Mouse (Mus musculus) kidney, adult 2 months (tissue): Measurements from ENCODE around the gene Cd5. TPM values are rescaled to one million over a fixed set of nuclear protein-coding genes. Genes with fewer than 3 reads are reported as not detected.
A peak's percentile ranks its signal among the peaks of the same experiment; 100 is the strongest.

Experiments
- DNase-seq: peaks from one replicate; pipeline ENCODE4 v3.0.0; 2021
- H3K27ac ChIP-seq: fragments of 200-500 bp; 2 replicates; pipeline ENCODE4 v1.5.1; 2012; ENCODE audit warnings: low read depth, low read length, control low read depth, inconsistent platforms; ENCODE audit not compliant: insufficient read depth
- H3K27me3 ChIP-seq: fragments of 200-500 bp; replicated peaks from 2 replicates; pipeline ENCODE4 v1.6.1; 2012; ENCODE audit warnings: mild to moderate bottlenecking, moderate library complexity, low read length, inconsistent platforms; ENCODE audit not compliant: control insufficient read depth, insufficient read depth
- H3K36me3 ChIP-seq: fragments of 200-500 bp; 2 replicates; pipeline ENCODE4 v1.6.1; 2012; ENCODE audit warnings: mild to moderate bottlenecking, moderate library complexity, low read length, inconsistent platforms; ENCODE audit not compliant: control insufficient read depth, insufficient read depth
- H3K4me1 ChIP-seq: fragments of 200-500 bp; 2 replicates; pipeline ENCODE4 v1.6.1; 2011; ENCODE audit warnings: low read length; ENCODE audit not compliant: control insufficient read depth, insufficient read depth
- H3K4me3 ChIP-seq: fragments of 200-500 bp; 2 replicates; pipeline ENCODE4 v1.5.1; 2011; ENCODE audit warnings: mild to moderate bottlenecking, low read depth, low read length, control low read depth; ENCODE audit not compliant: insufficient read depth
- CTCF ChIP-seq: fragments of 200-500 bp; conservative IDR thresholded peaks from 2 replicates; pipeline ENCODE4 v1.5.1; 2011; ENCODE audit warnings: low read depth, mild to moderate bottlenecking, control low read depth, low read length, moderate library complexity, mixed read lengths; ENCODE audit not compliant: insufficient read depth, insufficient read length
- POLR2A ChIP-seq: fragments of 200-500 bp; IDR thresholded peaks from one replicate; pipeline ENCODE4 v1.6.1; 2011; ENCODE audit warnings: low read depth, low read length, control low read depth
- WGBS: fragments of 180-500 bp; shearing (Covaris S2); methylation state at CpG from one replicate; pipeline ENCODE4 v1.1.7; 2018; 5-methylcytosine and 5-hydroxymethylcytosine counted together
- polyA plus RNA-seq: library from polyadenylated mRNA; depleted of rRNA; stranded (reverse); fragments of >200 nt; gene quantifications from 2 replicates; pipeline ENCODE4 v1.2.3, GENCODE M21; 2012; rRNA removed

Cd5 gene
- polyA plus RNA-seq, result 0.33 and 3.3 TPM in 2 replicates

GRCm38 (mm10) chr19:10738811-10739210 is at the start of gene Cd5:
TSS of gene Cd5 (minus strand) at chr19:10739002.
- TF ChIP-seq POLR2A, result no peak
- no peak for TF ChIP-seq CTCF
- Histone ChIP-seq H3K27ac (no peak within 1 kb of the TSS), H3K36me3 (no peaks in the 10 kb centered on the region), H3K4me3 (no peak within 1 kb of the TSS), H3K4me1 (peaks cover 8% of the 10 kb centered on the region), H3K27me3 (no peaks in the 10 kb centered on the region)
- 45% methylated on average over 4 of the region's 4 CpGs for WGBS
- no peak for DNase-seq

- WGBS, result 81% methylated on average over 9 of the region's 9 CpGs
These were observed 49.4 kb upstream of the Cd5 start for GRCm38 (mm10) chr19:10788242-10788641.

DNA sequence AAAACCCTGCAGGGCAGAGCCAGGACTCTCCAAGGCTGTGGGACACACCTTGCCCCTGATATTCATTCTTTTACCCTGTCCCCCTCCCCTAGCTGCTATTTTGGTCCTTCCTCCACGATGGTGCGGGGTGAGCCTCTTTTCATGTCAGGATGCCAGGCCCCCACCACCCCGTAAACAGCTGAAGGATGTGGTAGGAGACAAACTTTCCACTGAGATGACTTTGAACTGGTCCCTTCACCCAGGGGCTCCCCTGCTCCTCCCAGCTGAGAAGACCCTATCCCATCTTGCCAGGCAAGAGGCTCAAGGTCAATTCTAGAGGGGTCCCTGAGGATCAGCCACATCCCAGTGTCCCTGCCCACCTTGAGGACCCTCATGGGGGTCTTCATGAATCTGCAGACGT is 48.6 kb upstream of the Cd5 start:
- no peak overlapping the region for H3K27ac ChIP-seq
- H3K36me3 ChIP-seq, result no peaks in the 10 kb centered on the region
- 86% methylated on average over 4 of the region's 4 CpGs for WGBS

More at GRCm38 (mm10) chr19:10788242-10788641, 49.4 kb upstream of the Cd5 start:
- no peak overlapping the region for H3K4me3 ChIP-seq
- H3K4me1 ChIP-seq, result no peaks in the 10 kb centered on the region
- TF ChIP-seq POLR2A (no peak), CTCF (no peak)
- no peak overlapping the region for H3K27ac ChIP-seq
- H3K36me3 ChIP-seq, result no peaks in the 10 kb centered on the region
- no peaks in the 10 kb centered on the region for H3K27me3 ChIP-seq
- DNase-seq, result no peak

DNA sequence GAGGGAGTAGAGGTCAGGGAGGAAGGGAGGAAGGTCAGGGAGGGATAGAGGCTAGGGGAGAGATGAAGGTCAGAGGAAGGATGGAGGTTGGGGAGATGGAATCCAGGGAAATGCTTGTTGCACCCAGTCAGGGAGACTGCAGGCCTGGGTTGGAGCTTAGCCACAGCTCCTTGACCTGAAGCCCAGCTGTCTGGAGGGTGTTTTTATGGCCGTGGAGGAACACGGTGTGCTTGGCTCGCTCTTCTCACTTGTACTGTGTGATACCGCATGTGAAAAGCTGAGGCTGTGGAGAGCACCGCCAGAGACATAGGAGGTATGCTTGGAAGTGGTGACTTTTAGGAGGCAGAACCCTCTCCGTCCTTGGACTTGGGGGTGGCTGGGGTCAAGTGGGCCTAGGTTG is 48.0 kb upstream of the Cd5 start:
- H3K27ac ChIP-seq, result no peak overlapping the region
- no peak overlapping the region for H3K4me3 ChIP-seq
- DNase-seq, result peak; percentile 17
- 66% methylated on average over 6 of the region's 6 CpGs for WGBS
- H3K27me3 ChIP-seq, result no peaks in the 10 kb centered on the region
- TF ChIP-seq CTCF, result no peak
- TF ChIP-seq POLR2A, result no peak
- no peaks in the 10 kb centered on the region for H3K36me3 ChIP-seq
- no peaks in the 10 kb centered on the region for H3K4me1 ChIP-seq

More for the DNA sequence above, 48.6 kb upstream of the Cd5 start:
- TF ChIP-seq CTCF (no peak), POLR2A (no peak)
- Histone ChIP-seq H3K4me3 (no peak overlapping the region), H3K27me3 (no peaks in the 10 kb centered on the region), H3K4me1 (no peaks in the 10 kb centered on the region)
- no peak for DNase-seq

DNA sequence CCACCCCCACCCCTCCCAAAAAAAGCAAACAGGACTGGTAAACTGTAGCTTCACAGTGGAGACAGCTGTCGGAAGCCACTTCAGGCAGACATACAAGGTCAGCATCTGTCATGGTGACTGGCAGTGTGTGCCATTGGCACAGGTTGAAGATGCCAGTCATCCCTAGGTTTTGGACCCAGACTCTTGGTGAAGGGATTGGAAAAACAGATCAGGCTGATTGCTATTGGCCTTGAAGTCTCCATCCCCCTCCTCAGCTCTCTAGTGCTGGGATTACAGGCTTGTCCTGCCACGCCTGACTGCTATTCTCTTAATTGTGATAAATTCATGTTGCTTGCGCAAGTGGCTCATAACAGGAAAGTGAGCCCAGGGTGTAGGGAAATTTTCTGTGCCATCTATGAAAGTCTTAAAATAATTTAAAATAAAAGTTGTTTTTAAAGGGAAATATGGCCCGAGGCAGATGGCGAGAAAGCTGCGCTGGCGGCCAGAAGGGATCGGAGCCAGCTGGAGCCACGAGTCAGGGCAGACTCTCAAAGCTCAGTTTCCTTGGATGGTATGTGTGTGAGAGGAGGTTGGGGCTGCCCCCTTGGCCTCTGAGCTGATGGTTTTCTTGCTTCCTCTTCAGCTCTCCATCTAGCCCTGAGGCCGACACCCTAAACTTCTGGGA is 46.1 kb upstream of the Cd5 start:
- Histone ChIP-seq H3K4me1 (no peaks in the 10 kb centered on the region), H3K27ac (no peak overlapping the region), H3K4me3 (no peak overlapping the region), H3K27me3 (no peaks in the 10 kb centered on the region), H3K36me3 (no peaks in the 10 kb centered on the region)
- DNase-seq, result no peak
- WGBS, result 84% methylated on average over 10 of the region's 10 CpGs
- TF ChIP-seq CTCF (no peak), POLR2A (no peak)

GRCm38 (mm10) chr19:10784061-10784460 is 45.3 kb upstream of the Cd5 start:
- Histone ChIP-seq H3K4me1 (no peaks in the 10 kb centered on the region), H3K4me3 (no peak overlapping the region), H3K36me3 (no peaks in the 10 kb centered on the region), H3K27ac (no peak overlapping the region), H3K27me3 (no peaks in the 10 kb centered on the region)
- DNase-seq, result no peak
- 67% methylated on average over 3 of the region's 3 CpGs for WGBS
- TF ChIP-seq POLR2A (no peak), CTCF (no peak)

DNA sequence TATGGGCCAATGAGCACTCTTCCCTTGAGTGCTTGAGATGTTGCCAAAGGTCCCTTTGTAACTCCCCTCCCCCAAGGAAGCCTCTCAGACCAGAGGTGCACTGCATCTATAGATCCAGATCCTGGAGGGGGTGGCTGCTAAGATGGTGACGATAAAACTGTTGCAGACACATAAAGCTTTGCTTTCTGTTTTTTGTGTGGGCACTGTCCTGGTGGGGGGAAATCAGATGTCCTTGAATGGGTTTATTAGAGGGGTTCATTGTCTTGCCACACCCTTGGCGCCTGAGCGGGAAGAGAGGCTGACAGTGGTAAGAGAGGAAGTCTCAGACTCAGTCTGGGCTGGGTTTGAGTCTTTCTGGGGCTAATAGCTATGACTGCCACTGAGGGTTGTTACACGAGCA is 44.4 kb upstream of the Cd5 start:
- TF ChIP-seq CTCF (no peak), POLR2A (no peak)
- no peaks in the 10 kb centered on the region for H3K27me3 ChIP-seq
- no peak for DNase-seq
- H3K27ac ChIP-seq, result no peak overlapping the region
- H3K4me1 ChIP-seq, result no peaks in the 10 kb centered on the region
- H3K36me3 ChIP-seq, result no peaks in the 10 kb centered on the region
- H3K4me3 ChIP-seq, result no peak overlapping the region
- 87% methylated on average over 4 of the region's 4 CpGs for WGBS

- WGBS, result 78% methylated on average over 4 of the region's 4 CpGs
- Histone ChIP-seq H3K36me3 (no peaks in the 10 kb centered on the region), H3K27ac (no peak overlapping the region), H3K27me3 (no peaks in the 10 kb centered on the region), H3K4me3 (no peak overlapping the region), H3K4me1 (no peaks in the 10 kb centered on the region)
- TF ChIP-seq CTCF (no peak), POLR2A (no peak)
- no peak for DNase-seq
These were observed 42.8 kb upstream of the Cd5 start for GRCm38 (mm10) chr19:10781641-10782040.
